Mouse (Mus musculus) liver, embryonic 16.5 days (tissue): ENCODE measurements around the gene Prr30. TPM values are rescaled to one million over a fixed set of nuclear protein-coding genes. Genes with fewer than 3 reads are reported as not detected.
"Not testable (repeated sequence)": the region's sequence is repeated elsewhere in the genome, so short reads cannot be mapped to it uniquely, and the experiment has no call there.

Experiments used
- ATAC-seq: fragments of 200-750 bp; cut with Nextera tagmentation; 2 replicates; pipeline ENCODE4 v1.8.0; 2017; ENCODE audit warnings: low read depth, mild to moderate bottlenecking, moderate number of reproducible peaks, moderate library complexity
- H3K27ac ChIP-seq: fragments of 300-500 bp; sonication (generic); 2 replicates; pipeline ENCODE4 v1.5.1; 2014; ENCODE audit warnings: mild to moderate bottlenecking, low read length
- H3K27me3 ChIP-seq: fragments of 300-500 bp; sonication (generic); 2 replicates; pipeline ENCODE4 v1.6.1; 2014; ENCODE audit warnings: low read depth, low read length, mixed read lengths; ENCODE audit not compliant: control insufficient read depth, insufficient read depth
- H3K36me3 ChIP-seq: fragments of 300-500 bp; sonication (generic); 2 replicates; pipeline ENCODE4 v1.6.1; 2014; ENCODE audit warnings: mild to moderate bottlenecking; ENCODE audit not compliant: control insufficient read depth, insufficient read depth
- H3K4me1 ChIP-seq: fragments of 300-500 bp; sonication (generic); 2 replicates; pipeline ENCODE4 v1.6.1; 2014; ENCODE audit warnings: low read depth, low read length, mixed read lengths; ENCODE audit not compliant: control insufficient read depth
- H3K4me2 ChIP-seq: fragments of 300-500 bp; sonication (generic); 2 replicates; pipeline ENCODE4 v1.6.1; 2014; ENCODE audit warnings: low read depth, low read length, mixed read lengths
- H3K4me3 ChIP-seq: fragments of 300-500 bp; sonication (generic); 2 replicates; pipeline ENCODE4 v1.5.1; 2014; ENCODE audit warnings: low read depth, mild to moderate bottlenecking, low read length
- H3K9ac ChIP-seq: fragments of 300-500 bp; sonication (generic); 2 replicates; pipeline ENCODE4 v1.6.1; 2014; ENCODE audit warnings: low read depth, low read length
- H3K9me3 ChIP-seq: fragments of 300-500 bp; sonication (generic); replicated peaks from 2 replicates; pipeline ENCODE4 v1.6.1; 2016; ENCODE audit warnings: low read length; ENCODE audit not compliant: control insufficient read depth
- WGBS: fragments of 180-500 bp; shearing (Covaris S2); extraction: QIAGEN DNeasy Blood & Tissue Kit; methylation state at CpG from one replicate; pipeline ENCODE4 v1.1.7; 2014; ENCODE audit not compliant: insufficient replicate concordance; 5-methylcytosine and 5-hydroxymethylcytosine counted together
- polyA plus RNA-seq: library from polyadenylated mRNA; unstranded; fragments of >200 nt; fragmentation: Nextera tagmentation; extraction: Ambion mirVana; gene quantifications from 2 replicates; pipeline ENCODE4 v1.2.1, GENCODE M21; 2015

Prr30 gene
- not detected in 2 replicates for polyA plus RNA-seq

DNA sequence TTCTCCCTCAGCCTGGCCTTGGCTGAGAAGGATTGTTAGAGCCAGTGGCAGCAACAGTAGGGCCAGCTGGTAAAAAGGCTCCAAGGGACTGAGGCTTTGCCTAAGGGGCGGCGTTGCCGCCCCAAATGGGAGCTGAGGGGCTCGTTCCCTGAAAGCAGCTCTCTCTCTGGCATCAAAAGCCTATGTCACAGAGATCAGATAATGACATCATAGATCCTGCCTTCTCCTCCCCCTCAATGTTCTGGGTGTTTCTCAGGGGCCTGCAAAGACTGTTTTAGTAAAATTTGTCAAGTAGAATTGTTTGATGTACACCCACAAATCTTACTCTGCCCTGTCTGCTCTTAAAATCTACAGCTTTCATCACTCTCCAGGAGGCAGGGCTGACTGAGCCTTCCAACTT, at the start of gene Prr30:
Gene Prr30 (minus strand): TSS at position 101 of the 400 bp plus-strand sequence.
- Histone ChIP-seq H3K4me1 (no peaks in the 10 kb centered on the region), H3K27ac (no peak within 1 kb of the TSS)
- 67% methylated on average over 4 of the region's 4 CpGs for WGBS

DNA sequence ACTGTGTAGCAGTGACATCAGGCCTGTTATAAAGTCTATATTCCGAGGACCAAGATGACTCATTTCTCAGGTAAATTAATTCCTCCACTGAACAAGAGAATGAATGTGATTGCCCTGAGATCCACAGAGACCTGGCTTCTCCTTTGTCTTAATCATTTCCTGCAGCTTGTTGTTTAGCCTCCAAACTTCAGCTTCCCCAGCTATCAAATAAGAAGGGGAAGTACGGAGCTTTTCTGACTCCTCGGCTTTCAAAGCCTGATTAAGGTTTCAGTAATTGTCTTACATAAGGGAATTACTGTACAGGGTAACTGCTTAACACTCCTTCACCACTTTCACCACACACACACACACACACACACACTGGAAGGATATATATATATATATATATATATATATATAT, 46.7 kb upstream of the Prr30 start:
- Histone ChIP-seq H3K4me3 (no peak overlapping the region), H3K36me3 (no peaks in the 10 kb centered on the region), H3K4me2 (no peak overlapping the region), H3K9ac (no peak overlapping the region), H3K27ac (no peak overlapping the region), H3K9me3 (no peaks in the 10 kb centered on the region), H3K27me3 (no peaks in the 10 kb centered on the region), H3K4me1 (no peaks in the 10 kb centered on the region)
- no peak for ATAC-seq
- WGBS, result 31% methylated on average over 3 of the region's 3 CpGs

More for the DNA sequence above, at the start of gene Prr30:
- peaks cover 3% of the 10 kb centered on the region; the same call in 1 of the 2 replicates for H3K9me3 ChIP-seq
- H3K36me3 ChIP-seq, result no peaks in the 10 kb centered on the region
- H3K4me3 ChIP-seq, result no peak within 1 kb of the TSS
- no peak for ATAC-seq
- H3K4me2 ChIP-seq, result no peak within 1 kb of the TSS
- H3K27me3 ChIP-seq, result no peaks in the 10 kb centered on the region
- H3K9ac ChIP-seq, result no peak within 1 kb of the TSS

DNA sequence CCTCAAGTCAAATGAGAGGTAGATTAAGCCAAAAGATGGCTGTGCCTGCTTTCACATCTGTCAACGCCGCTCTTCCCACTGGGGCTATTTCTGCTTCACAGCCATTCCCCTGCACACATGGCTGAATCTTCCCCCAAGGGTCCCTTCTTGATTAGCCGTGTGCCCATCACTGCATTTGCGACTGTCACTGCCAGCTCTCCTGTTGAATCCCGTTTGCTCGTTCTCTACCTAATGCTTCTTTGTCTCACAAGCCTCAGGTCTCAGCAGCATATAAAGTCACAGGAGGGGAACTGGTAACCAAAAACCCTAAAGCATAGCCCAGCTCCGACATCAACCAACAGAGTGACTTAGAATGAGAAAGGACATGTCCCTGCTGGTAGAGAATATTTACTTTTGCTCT, 45.6 kb upstream of the Prr30 start:
- Histone ChIP-seq H3K9ac (no peak overlapping the region), H3K4me2 (no peak overlapping the region), H3K9me3 (no peaks in the 10 kb centered on the region), H3K27ac (no peak overlapping the region), H3K4me3 (no peak overlapping the region), H3K27me3 (no peaks in the 10 kb centered on the region), H3K36me3 (no peaks in the 10 kb centered on the region), H3K4me1 (no peaks in the 10 kb centered on the region)
- no peak for ATAC-seq
- WGBS, result 58% methylated on average over 7 of the region's 7 CpGs

DNA sequence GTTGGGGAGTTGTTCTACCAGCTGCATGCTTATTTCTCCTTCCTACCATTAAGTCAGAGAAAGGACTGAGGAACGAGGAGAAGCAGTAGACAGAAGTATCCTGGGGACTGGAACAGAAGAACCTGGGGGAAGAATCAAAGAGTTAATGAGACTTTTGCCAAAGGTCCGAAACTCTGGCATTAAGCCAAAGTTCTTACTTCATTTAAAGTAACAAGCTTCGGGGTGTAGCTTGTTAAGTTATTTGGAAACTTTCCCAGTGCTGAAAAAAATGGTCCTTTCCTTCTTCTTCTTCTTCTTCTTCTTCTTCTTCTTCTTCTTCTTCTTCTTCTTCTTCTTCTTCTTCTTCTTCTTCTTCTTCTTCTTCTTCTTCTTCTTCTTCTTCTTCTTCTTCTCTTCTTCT, 44.3 kb upstream of the Prr30 start:
- H3K4me2 ChIP-seq, H3K4me1 ChIP-seq, H3K27ac ChIP-seq, H3K36me3 ChIP-seq, H3K9ac ChIP-seq, H3K9me3 ChIP-seq, H3K4me3 ChIP-seq, H3K27me3 ChIP-seq, ATAC-seq: not testable (repeated sequence)
- 40% methylated on average over 3 of the region's 3 CpGs for WGBS

DNA sequence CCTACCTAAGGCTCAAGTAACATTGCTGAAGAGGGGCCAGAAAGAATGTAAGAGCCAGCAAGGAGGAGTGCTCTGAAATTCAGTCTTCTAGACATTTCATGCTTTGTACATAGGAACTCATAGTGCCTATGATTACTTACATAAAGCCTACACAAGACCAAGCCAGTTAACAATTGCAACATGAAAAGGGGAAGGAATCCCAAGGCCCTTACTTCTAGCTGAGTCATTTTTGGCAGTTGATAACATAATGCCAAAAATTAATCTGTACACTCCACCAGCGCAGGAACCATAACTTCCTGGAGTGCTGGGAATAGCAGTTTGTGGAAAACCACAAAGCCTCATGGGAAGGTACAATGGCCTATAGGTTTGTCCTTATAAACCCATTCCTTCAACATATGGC, 37.8 kb upstream of the Prr30 start:
- Histone ChIP-seq H3K36me3 (no peaks in the 10 kb centered on the region), H3K9ac (no peak overlapping the region), H3K9me3 (no peaks in the 10 kb centered on the region), H3K27me3 (no peaks in the 10 kb centered on the region), H3K27ac (no peak overlapping the region), H3K4me1 (no peaks in the 10 kb centered on the region), H3K4me3 (no peak overlapping the region), H3K4me2 (no peak overlapping the region)
- 43% methylated on average over 1 of the region's 1 CpGs for WGBS
- no peak for ATAC-seq

DNA sequence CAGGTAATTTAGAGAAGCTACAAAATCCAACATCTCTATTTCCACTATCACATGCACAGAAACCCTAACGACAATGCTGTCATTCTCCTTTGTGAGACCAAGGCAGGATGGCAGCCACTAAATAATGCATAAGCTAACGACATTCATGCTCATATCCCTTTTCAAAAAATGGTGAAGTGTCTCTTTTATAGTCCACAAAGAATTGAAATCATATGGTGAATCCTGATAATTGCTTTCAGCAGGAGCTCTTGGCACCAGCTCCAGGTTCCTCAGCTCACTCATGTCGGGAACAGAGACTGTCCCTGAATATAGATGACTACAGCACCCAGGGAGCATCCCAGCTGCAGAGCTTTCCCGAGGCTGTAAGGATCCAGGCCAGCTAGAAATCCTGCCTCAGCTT, 28.9 kb upstream of the Prr30 start:
- no peak overlapping the region for H3K9ac ChIP-seq
- 42% methylated on average over 4 of the region's 4 CpGs for WGBS
- no peak overlapping the region for H3K27ac ChIP-seq
- no peak overlapping the region for H3K4me3 ChIP-seq
- H3K4me2 ChIP-seq, result no peak overlapping the region
- ATAC-seq, result no peak
- H3K27me3 ChIP-seq, result no peaks in the 10 kb centered on the region
- H3K4me1 ChIP-seq, result no peaks in the 10 kb centered on the region
- H3K36me3 ChIP-seq, result no peaks in the 10 kb centered on the region
- H3K9me3 ChIP-seq, result no peaks in the 10 kb centered on the region

DNA sequence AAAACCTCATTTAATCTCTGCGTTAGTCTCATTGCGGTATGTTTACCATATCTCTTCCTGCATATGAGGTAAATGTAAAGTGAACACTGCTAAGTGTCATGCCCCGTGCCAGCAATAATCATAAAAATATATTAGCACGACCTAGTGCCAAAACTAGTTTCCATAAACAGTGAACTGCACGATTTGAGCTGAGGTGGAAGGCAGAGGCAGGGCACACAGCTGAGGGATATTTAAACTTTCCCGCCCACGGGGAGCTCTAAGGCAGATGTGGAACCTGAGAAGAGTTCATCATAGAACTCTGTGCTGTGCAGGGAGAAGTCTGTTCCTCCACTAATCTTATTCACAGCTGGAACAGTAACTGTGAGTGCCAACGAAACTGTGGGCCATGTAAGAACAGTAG, 22.2 kb upstream of the Prr30 start:
- Histone ChIP-seq H3K36me3 (no peaks in the 10 kb centered on the region), H3K27me3 (no peaks in the 10 kb centered on the region), H3K4me1 (no peaks in the 10 kb centered on the region), H3K9me3 (no peaks in the 10 kb centered on the region), H3K9ac (no peak overlapping the region), H3K4me2 (no peak overlapping the region), H3K4me3 (no peak overlapping the region), H3K27ac (no peak overlapping the region)
- WGBS, result 62% methylated on average over 8 of the region's 8 CpGs
- ATAC-seq, result no peak

DNA sequence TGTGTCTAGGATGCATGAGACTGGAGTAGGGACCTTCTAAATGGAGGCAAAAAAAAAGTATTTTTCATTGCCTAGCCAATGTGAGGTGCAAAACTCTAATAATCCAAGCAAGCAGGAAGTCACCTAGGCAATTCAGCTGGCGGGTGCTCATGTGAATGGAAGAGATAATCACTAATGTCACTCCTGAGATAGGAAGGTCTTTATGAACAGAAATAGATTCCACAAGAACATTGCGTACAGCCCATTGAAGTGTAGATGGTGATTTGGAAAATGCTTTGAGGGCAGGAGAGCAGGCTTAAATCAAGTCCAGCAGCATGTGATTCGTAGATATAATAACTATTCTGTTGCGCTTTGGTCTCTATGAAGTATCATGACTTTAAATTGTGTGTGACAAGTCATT, 27.9 kb downstream of the Prr30 start:
- Histone ChIP-seq H3K9me3 (no peaks in the 10 kb centered on the region), H3K36me3 (no peaks in the 10 kb centered on the region), H3K27ac (no peak overlapping the region), H3K4me1 (no peaks in the 10 kb centered on the region), H3K27me3 (no peaks in the 10 kb centered on the region), H3K9ac (no peak overlapping the region), H3K4me3 (no peak overlapping the region), H3K4me2 (no peak overlapping the region)
- no peak for ATAC-seq
- 62% methylated on average over 4 of the region's 4 CpGs for WGBS
